Mouse (Mus musculus): Measurements from ENCODE around the gene Zfp940.
"Not testable (repeated sequence)": the region's sequence is repeated elsewhere in the genome, so short reads cannot be mapped to it uniquely, and the experiment has no call there.

DNA sequence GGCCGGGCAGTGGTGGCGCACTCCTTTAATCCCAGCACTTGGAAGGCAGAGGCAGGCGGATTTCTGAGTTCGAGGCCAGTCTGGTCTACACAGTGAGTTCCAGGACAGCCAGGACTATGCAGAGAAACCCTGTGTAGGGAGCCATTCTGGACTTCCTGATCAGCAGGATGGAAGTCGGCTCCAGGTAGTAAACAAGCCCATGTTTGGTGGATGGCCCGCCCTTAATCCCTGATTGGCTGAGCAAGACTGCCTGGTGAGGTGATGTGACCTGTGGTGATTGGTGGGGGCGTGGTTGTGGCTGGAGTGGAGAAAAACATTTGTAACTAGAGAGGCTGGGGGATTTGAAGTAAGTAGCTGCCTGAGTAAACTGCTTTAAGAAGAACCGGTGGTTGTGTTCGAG, 24.1 kb upstream of the Zfp940 start:
- not testable (repeated sequence) for TF ChIP-seq CTCF (conservative IDR thresholded peaks at IDR 0.05; ENCODE audit: low read length); POU5F1 (IDR thresholded peaks at IDR 0.05; ENCODE audit: borderline replicate concordance, low read length)
